Mouse (Mus musculus) heart, postnatal 10 days (tissue): ENCODE data around the gene Pde4d. TPM values are rescaled to one million over a fixed set of nuclear protein-coding genes. Genes with fewer than 3 reads are reported as not detected.

Source experiments
- DNase-seq, 2 experiments: peaks; one replicate each; pipeline ENCODE4 v3.0.0; 2021
- intact Hi-C: fragments of 180-260 bp; cut with DNase I; formaldehyde crosslinking; loops from one replicate; pipeline ENCODE4 v1.15.1; 2025
- total RNA-seq, 2 experiments: library from RNA; stranded (reverse); gene quantifications; 2 replicates each; pipeline ENCODE4 v1.2.3; 2021

Gene Pde4d
- total RNA-seq, 2 experiments from 2014 or later, result 42.0 to 50.9 TPM

- no peak for DNase-seq
- intact Hi-C loops, result no loop called here
Observed at GRCm38 (mm10) chr13:109577454-109577853, 1127.7 kb downstream of the Pde4d start.

- intact Hi-C loops, result no loop called here
- DNase-seq, result no peak
Observed at GRCm38 (mm10) chr13:109577901-109578300, 1128.2 kb downstream of the Pde4d start.

DNA sequence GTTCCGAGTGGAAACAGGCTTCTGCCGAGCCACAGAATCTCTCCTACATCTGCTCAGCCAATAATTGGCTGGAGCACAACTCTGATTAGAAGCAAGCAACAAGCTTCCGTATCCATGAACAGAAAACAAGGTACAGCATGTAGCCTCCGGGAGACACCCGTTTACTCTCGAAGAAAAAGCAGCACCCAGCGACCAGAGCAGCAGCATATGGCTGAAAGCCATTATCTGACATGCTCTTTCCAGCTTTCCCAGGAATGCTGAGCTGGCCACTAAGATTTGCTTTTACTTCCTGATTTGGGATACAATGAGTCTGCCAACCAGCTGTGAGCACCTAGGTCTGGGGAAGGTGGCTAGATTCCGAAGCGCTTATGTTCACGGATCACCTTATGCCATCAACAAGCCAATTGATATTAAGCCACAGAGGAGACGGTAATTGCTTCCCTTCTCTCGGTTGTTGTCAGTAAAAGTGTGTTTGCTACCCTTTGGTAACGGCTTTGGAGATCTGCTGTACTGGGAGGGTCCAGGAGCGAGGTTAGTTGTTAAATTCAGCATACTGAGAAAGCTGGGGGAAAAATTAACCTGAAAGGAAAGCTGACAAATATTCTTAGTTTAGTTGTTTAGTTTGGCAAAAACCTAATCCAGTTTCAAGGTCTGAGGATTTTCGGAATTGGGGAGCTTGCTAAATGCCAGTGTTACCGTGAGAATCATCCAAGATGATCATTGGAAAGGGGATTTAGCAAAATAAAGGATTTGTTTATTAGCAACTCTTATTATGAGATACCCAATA, 1131.7 kb downstream of the Pde4d start:
- intact Hi-C loops, result no loop called here
- peak; percentile 28 to 38 for DNase-seq

DNA sequence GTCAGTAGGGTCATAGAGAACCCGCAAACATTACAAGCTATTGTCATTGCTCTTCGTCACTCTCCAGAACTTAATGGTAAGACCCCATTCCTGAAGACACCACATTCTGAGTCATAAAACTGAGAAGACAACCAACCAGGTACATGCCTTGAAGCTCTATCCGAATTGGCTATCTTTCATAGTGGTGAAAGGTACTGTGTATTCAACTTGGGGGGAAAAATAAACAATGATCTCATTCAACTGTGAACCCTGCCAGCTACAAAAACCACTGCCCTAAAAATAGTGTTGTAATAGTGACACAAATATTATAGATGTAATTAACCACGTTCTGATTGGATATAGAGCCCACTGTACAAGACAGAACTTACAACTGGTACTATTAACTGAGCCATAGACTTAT, 1140.3 kb downstream of the Pde4d start:
- intact Hi-C loops, result no loop called here
- peak in 1 of 2 experiments; percentile 16 for DNase-seq

DNA sequence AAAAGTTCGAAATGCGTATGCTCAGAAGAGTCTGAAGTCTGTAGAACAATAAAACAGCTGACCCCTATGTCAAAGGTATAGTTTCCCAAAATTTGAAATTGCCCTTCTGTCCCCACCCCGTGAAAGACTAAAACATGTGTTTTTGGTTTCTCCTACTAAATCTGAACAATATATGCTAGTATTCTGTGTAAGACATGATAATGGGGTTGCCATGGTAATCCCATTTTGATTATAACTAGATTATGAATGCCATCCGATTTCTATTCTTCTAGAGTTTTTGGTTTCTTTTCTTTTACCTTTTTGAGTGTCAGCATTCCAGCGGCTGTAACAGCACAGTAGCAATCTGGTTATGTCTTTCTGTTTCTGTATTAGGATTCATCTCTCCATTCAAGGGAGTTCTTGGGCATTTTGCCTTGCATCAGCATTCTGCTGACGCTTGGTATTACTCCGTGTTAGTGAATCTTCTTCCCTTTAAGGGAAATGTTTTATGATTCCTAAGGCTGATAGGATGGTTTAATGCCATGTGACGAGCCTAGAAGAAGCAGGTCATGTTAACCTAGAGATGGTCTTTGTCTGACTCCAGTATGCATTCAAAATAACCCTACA, 1142.5 kb downstream of the Pde4d start:
- intact Hi-C loops, result no loop called here
- DNase-seq, result no peak

GRCm38 (mm10) chr13:109599711-109600110, 1150.0 kb downstream of the Pde4d start:
- no peak for DNase-seq
- intact Hi-C loops, result no loop called here

GRCm38 (mm10) chr13:109604017-109604416, 1154.3 kb downstream of the Pde4d start:
- intact Hi-C loops, result no loop called here

GRCm38 (mm10) chr13:109605140-109605539, 1155.4 kb downstream of the Pde4d start:
- intact Hi-C loops, result loop anchor here (5.0 kb wide), 1 partner anchor 263 kb away; no protein-coding TSS in a partner anchor
- DNase-seq, result no peak

More at GRCm38 (mm10) chr13:109604017-109604416, 1154.3 kb downstream of the Pde4d start:
- DNase-seq, result no peak

- intact Hi-C loops, result loop anchor here (5.0 kb wide), 1 partner anchor 267 kb away; no protein-coding TSS in a partner anchor
- DNase-seq, result no peak
Observed at GRCm38 (mm10) chr13:109609106-109609804, 1159.5 kb downstream of the Pde4d start.

DNA sequence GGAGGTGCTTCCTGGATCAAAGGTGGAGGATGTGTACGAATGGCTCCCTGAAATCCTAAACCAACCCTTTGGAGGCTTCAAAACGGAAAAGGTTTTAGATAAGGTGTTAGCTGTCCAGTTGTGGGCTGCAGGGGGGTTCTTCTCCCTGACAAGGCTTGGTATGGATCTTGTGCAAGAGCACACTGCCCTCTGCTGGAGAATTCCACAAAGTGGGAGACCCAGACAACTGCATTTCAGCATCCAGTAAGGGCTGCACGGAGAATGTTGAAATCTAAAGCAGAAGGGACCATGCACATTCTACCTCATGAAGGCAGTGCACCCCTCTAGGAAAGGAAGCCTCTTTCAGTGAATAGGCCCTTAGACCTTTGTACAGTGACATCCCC, 1160.0 kb downstream of the Pde4d start:
- peak; percentile 62 to 75 for DNase-seq
- intact Hi-C loops, result loop anchor here (1.0 to 10.0 kb wide), 4 partner anchors 51 to 380 kb away; no protein-coding TSS in a partner anchor

DNA sequence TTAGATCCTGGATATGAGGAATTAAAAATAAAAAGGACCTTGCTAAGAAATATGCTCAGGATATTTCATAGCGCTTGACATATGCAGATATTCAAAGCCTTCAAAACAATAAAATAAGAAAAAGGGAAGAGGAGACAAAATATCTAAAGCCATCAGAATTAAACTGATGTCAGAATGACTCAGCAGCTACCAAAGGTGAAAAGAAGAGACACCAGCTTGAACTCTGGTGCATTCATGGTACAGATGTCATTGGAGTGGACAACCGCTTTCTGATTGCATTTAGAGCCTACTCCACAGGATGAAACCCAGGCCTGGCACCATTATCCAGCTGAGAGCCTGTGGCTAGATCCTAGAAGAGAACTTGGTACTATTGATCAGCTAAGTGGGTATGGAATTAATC, 1161.0 kb downstream of the Pde4d start:
- intact Hi-C loops, result loop anchor here (1.0 to 10.0 kb wide), 3 partner anchors 52 to 381 kb away; no protein-coding TSS in a partner anchor
- no peak for DNase-seq

DNA sequence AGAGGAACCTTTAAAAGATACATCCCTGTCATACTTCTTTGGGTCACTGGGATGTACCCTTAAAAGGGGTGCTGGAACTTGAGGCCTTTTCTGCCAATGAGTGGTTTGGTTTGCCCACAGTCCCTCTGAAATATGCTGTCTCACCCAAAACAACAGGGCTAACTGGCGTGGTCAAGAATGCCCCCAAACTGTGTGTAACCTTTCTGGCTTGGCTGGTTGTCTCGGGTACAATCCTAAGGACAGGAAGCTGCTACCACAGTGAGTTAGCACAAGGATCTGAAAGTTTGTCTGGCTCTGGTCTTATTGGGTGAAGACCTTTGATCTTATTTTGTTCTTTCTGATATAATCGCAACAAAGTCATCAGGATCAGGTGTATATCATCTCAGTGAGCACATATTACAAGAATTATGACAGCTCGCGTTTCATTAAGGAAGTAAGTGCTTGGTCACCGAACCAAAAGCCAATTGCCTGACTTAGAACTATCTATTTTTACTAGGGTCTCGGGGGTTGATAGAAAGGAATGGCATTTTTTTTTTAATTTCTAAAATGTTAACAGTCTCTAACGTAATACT, 1165.6 kb downstream of the Pde4d start:
- intact Hi-C loops, result loop anchor here (5.0 to 10.0 kb wide), 3 partner anchors 72 to 290 kb away; no protein-coding TSS in a partner anchor

GRCm38 (mm10) chr13:109615785-109616281, 1166.1 kb downstream of the Pde4d start:
- DNase-seq, result peak; percentile 44 to 47
- intact Hi-C loops, result loop anchor here (1.0 to 10.0 kb wide), 4 partner anchors 71 to 289 kb away; no protein-coding TSS in a partner anchor

More for the DNA sequence above, 1165.6 kb downstream of the Pde4d start:
- no peak for DNase-seq

- intact Hi-C loops, result loop anchor here (5.0 to 10.0 kb wide), 3 partner anchors 68 to 286 kb away; no protein-coding TSS in a partner anchor
- DNase-seq, result no peak
Observed at GRCm38 (mm10) chr13:109619158-109619657, 1169.5 kb downstream of the Pde4d start.

- intact Hi-C loops, result no loop called here
- no peak for DNase-seq
Observed at GRCm38 (mm10) chr13:109622207-109622606, 1172.5 kb downstream of the Pde4d start.

DNA sequence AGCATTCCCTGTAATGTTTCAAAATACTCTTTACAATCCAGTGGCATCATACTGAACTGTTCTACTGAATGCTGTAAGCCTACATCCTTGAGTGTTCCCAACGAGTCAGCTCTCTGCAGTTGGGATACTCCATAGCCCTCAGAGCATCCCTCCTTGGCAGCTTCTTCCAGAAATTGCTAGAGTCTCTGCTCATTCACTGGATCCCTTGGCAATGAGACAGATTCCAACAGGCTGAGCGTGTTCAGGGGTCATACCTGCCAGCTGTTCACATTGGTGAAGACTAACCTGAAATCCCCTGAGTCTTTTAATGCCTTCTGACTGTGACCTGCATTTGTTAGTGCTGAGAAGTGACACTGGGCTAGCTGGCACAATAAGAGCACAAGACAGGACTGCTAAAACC, 1173.5 kb downstream of the Pde4d start:
- no peak for DNase-seq
- intact Hi-C loops, result no loop called here

DNA sequence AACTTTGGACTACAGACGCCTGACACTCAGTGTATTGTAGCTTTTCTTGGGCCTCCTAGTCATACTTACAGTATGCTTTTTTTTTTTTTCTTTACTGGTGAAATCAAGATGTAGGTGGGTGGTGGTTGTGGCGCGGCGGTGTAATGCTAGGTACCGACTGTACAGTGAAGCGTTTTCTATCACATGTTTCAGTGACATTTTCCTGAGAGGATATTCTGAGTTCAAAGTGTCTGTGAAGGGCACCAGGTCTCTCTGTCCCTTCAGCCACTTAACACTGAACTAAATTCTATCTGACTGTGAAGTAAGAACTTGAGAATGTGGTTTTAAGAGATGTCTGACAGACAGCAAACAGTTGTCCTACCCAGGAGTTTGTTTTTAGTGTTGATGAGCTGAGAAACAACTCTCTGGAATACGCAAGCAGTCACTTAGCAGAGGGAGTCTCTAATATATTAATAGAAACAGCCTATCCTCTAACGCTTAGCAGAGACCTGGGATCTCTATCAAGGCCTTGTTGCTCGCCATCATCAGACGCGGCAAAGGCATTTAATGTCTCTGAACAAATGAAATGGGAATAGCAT, 1175.1 kb downstream of the Pde4d start:
- intact Hi-C loops, result no loop called here
- DNase-seq, result no peak

DNA sequence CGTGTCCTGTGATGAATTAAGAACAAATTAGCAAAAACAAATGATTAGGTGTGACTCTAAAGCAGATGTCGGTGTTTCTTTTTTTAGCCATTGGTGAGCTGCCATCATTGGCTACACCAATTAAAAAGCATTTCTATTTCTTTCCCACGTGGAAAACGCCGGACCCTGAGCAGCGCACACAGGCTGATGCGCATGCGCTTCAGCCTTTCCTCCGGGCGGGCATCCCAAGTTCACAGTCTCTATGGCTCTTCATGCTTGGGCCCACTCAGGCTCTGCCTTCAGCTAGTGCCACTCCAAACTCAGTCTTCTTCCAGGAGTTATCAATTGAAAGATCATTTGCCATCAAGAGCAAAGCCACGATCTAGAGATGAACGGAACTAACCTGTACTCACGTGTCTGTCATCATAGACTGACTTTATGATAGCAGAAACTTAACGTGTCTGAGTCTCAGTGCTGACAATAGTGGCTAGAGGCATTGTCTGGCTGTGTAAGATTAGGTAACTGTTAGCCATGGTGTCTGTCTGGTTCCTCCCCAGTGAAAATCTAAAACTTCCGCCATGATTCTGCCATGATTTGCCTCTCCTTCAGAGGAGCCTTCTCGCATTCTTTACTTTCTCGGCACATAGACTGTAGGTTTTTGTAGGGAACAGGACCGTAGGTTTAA, 1175.8 kb downstream of the Pde4d start:
- intact Hi-C loops, result no loop called here

DNA sequence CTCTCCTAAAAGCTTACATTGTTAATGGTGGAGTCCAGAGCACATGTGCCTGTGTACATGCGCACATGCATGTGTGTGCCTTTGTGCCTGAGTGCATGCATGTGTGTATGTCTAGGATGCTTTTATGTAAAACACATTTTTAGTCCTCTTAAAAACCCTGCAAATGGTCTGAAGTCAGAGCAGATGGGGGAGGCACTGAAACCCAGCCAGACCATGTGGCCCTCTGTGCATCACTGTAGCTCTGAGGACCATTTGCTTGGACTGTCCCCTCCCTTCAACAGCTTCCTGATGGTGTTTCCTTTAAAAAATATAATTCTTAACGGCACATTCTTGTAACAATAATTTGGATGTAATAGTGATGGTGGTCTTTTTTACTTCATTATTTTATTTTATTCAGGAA, 1177.5 kb downstream of the Pde4d start:
- intact Hi-C loops, result no loop called here

More for the DNA sequence above, 1175.8 kb downstream of the Pde4d start:
- no peak for DNase-seq

More for the DNA sequence above, 1177.5 kb downstream of the Pde4d start:
- DNase-seq, result no peak
